Mouse (Mus musculus): ENCODE results near the gene Ctc1. TPM values are rescaled to one million over a fixed set of nuclear protein-coding genes. Genes with fewer than 3 reads are reported as not detected.
"Not testable (repeated sequence)": the region's sequence is repeated elsewhere in the genome, so short reads cannot be mapped to it uniquely, and the experiment has no call there.

Gene Ctc1
- polyA plus RNA-seq, 1 experiment from 2014 or later: 58.8 TPM

- Histone ChIP-seq H3K4me2 (replicated peaks) (no peak overlapping the region), H3K27ac (no peak overlapping the region), H3K36me3 (peaks cover 16% of the 10 kb centered on the region), H3K27me3 (no peaks in the 10 kb centered on the region), H3K4me1 (replicated peaks) (no peaks in the 10 kb centered on the region), H3K9ac (replicated peaks) (no peak overlapping the region), H3K9me3 (no peaks in the 10 kb centered on the region), H3K4me3 (replicated peaks) (no peak overlapping the region)
- ATAC-seq: 0 out of 2 replicates have a peak, but pooled peaks have one; percentile 50
- 35% methylated on average over 4 of the region's 4 CpGs for WGBS
Measured at GRCm38 (mm10) chr11:68982639-68983369, 32.9 kb upstream of the Ctc1 start.

- Histone ChIP-seq H3K4me3 (replicated peaks) (no peak overlapping the region), H3K9me3 (no peaks in the 10 kb centered on the region), H3K9ac (replicated peaks) (no peak overlapping the region), H3K36me3 (peaks cover 61% of the 10 kb centered on the region), H3K4me2 (replicated peaks) (no peak overlapping the region), H3K4me1 (replicated peaks) (no peaks in the 10 kb centered on the region), H3K27ac (no peak overlapping the region), H3K27me3 (no peaks in the 10 kb centered on the region)
- no peak for ATAC-seq
- 86% methylated on average over 11 of the region's 11 CpGs for WGBS
Measured at GRCm38 (mm10) chr11:68987365-68987882, 28.3 kb upstream of the Ctc1 start.

GRCm38 (mm10) chr11:68988341-68988740 is 27.4 kb upstream of the Ctc1 start:
- H3K4me1 ChIP-seq (replicated peaks): no peaks in the 10 kb centered on the region
- no peak overlapping the region for H3K4me2 ChIP-seq (replicated peaks)
- H3K4me3 ChIP-seq (replicated peaks): no peak overlapping the region
- no peaks in the 10 kb centered on the region for H3K27me3 ChIP-seq
- H3K36me3 ChIP-seq: peaks cover 70% of the 10 kb centered on the region
- H3K9me3 ChIP-seq: no peaks in the 10 kb centered on the region
- H3K27ac ChIP-seq: no peak overlapping the region
- H3K9ac ChIP-seq (replicated peaks): no peak overlapping the region
- 96% methylated on average over 17 of the region's 17 CpGs for WGBS
- no peak for ATAC-seq

GRCm38 (mm10) chr11:68993122-68993521 is 22.6 kb upstream of the Ctc1 start:
- WGBS: 90% methylated on average over 7 of the region's 7 CpGs
- Histone ChIP-seq H3K4me3 (replicated peaks) (no peak overlapping the region), H3K27me3 (no peaks in the 10 kb centered on the region)

GRCm38 (mm10) chr11:68994377-68994776 is 21.3 kb upstream of the Ctc1 start:
- Histone ChIP-seq H3K27ac (no peak overlapping the region), H3K4me2 (replicated peaks) (no peak overlapping the region), H3K36me3 (peaks cover 93% of the 10 kb centered on the region), H3K4me1 (replicated peaks) (no peaks in the 10 kb centered on the region), H3K9ac (replicated peaks) (no peak overlapping the region), H3K4me3 (replicated peaks) (no peak overlapping the region), H3K9me3 (no peaks in the 10 kb centered on the region), H3K27me3 (no peaks in the 10 kb centered on the region)
- WGBS: 98% methylated on average over 3 of the region's 3 CpGs
- no peak for ATAC-seq

More at GRCm38 (mm10) chr11:68993122-68993521, 22.6 kb upstream of the Ctc1 start:
- Histone ChIP-seq H3K4me2 (replicated peaks) (no peak overlapping the region), H3K27ac (no peak overlapping the region), H3K9me3 (no peaks in the 10 kb centered on the region), H3K4me1 (replicated peaks) (no peaks in the 10 kb centered on the region), H3K9ac (replicated peaks) (no peak overlapping the region), H3K36me3 (peaks cover 93% of the 10 kb centered on the region)
- ATAC-seq: no peak

- Histone ChIP-seq H3K9ac (replicated peaks) (no peak overlapping the region), H3K4me3 (replicated peaks) (no peak overlapping the region), H3K4me2 (replicated peaks) (no peak overlapping the region), H3K9me3 (no peaks in the 10 kb centered on the region), H3K27ac (no peak overlapping the region), H3K36me3 (peaks cover 94% of the 10 kb centered on the region), H3K27me3 (no peaks in the 10 kb centered on the region), H3K4me1 (replicated peaks) (no peaks in the 10 kb centered on the region)
- ATAC-seq: no peak
- 95% methylated on average over 4 of the region's 4 CpGs for WGBS
Measured at GRCm38 (mm10) chr11:68997080-68997479, 18.6 kb upstream of the Ctc1 start.

GRCm38 (mm10) chr11:69002782-69003181 is 12.9 kb upstream of the Ctc1 start:
- WGBS: 97% methylated on average over 4 of the region's 4 CpGs
- H3K36me3 ChIP-seq: peaks cover 53% of the 10 kb centered on the region
- not testable (repeated sequence) for H3K9ac ChIP-seq (replicated peaks); H3K4me3 ChIP-seq (replicated peaks); H3K4me2 ChIP-seq (replicated peaks); ATAC-seq; H3K9me3 ChIP-seq; H3K27me3 ChIP-seq; H3K27ac ChIP-seq; H3K4me1 ChIP-seq (replicated peaks)

GRCm38 (mm10) chr11:69003592-69003991 is 12.1 kb upstream of the Ctc1 start:
- H3K36me3 ChIP-seq: peaks cover 45% of the 10 kb centered on the region
- no peak for ATAC-seq

GRCm38 (mm10) chr11:69005193-69005592 is 10.5 kb upstream of the Ctc1 start:
- Histone ChIP-seq H3K36me3 (peaks cover 30% of the 10 kb centered on the region), H3K27ac (no peak overlapping the region), H3K4me3 (replicated peaks) (no peak overlapping the region), H3K4me1 (replicated peaks) (peaks cover 9% of the 10 kb centered on the region), H3K9me3 (no peaks in the 10 kb centered on the region), H3K9ac (replicated peaks) (no peak overlapping the region), H3K27me3 (no peaks in the 10 kb centered on the region), H3K4me2 (replicated peaks) (no peak overlapping the region)
- WGBS: 90% methylated on average over 7 of the region's 7 CpGs
- no peak for ATAC-seq

More at GRCm38 (mm10) chr11:69003592-69003991, 12.1 kb upstream of the Ctc1 start:
- Histone ChIP-seq H3K4me3 (replicated peaks) (no peak overlapping the region), H3K27me3 (no peaks in the 10 kb centered on the region), H3K4me1 (replicated peaks) (peaks cover 9% of the 10 kb centered on the region), H3K27ac (no peak overlapping the region), H3K9ac (replicated peaks) (no peak overlapping the region), H3K4me2 (replicated peaks) (no peak overlapping the region), H3K9me3 (no peaks in the 10 kb centered on the region)
- 73% methylated on average over 4 of the region's 4 CpGs for WGBS

- H3K9ac ChIP-seq (replicated peaks); ATAC-seq; H3K9me3 ChIP-seq; H3K4me2 ChIP-seq (replicated peaks); H3K4me3 ChIP-seq (replicated peaks); H3K27ac ChIP-seq; H3K27me3 ChIP-seq: not testable (repeated sequence)
- Histone ChIP-seq H3K36me3 (peaks cover 16% of the 10 kb centered on the region), H3K4me1 (replicated peaks) (peaks cover 14% of the 10 kb centered on the region)
Measured at GRCm38 (mm10) chr11:69006575-69006974, 9.1 kb upstream of the Ctc1 start.

- no peaks in the 10 kb centered on the region for H3K27me3 ChIP-seq
Measured at GRCm38 (mm10) chr11:69008182-69009121, 7.3 kb upstream of the Ctc1 start, which contains the start of gene Pfas. Gene Pfas (minus strand): TSS chr11:69008460.

GRCm38 (mm10) chr11:69009508-69009907 is 6.2 kb upstream of the Ctc1 start:
- no peak overlapping the region for H3K9ac ChIP-seq (replicated peaks)
- H3K4me3 ChIP-seq (replicated peaks): no peak overlapping the region
- H3K4me2 ChIP-seq (replicated peaks): no peak overlapping the region
- ATAC-seq: no peak
- H3K9me3 ChIP-seq: no peaks in the 10 kb centered on the region
- no peaks in the 10 kb centered on the region for H3K36me3 ChIP-seq
- 93% methylated on average over 1 of the region's 1 CpGs for WGBS
- H3K27me3 ChIP-seq: no peaks in the 10 kb centered on the region
- no peak overlapping the region for H3K27ac ChIP-seq
- peaks cover 17% of the 10 kb centered on the region for H3K4me1 ChIP-seq (replicated peaks)

More at GRCm38 (mm10) chr11:69008182-69009121, 7.3 kb upstream of the Ctc1 start, which contains the start of gene Pfas:
- Histone ChIP-seq H3K4me3 (replicated peaks) (peak within 1 kb of the TSS; percentile 66), H3K27ac (peak within 1 kb of the TSS; percentile 63; the same call in 1 of the 2 replicates), H3K4me2 (replicated peaks) (peak within 1 kb of the TSS; percentile 55), H3K9ac (replicated peaks) (peak within 1 kb of the TSS; percentile 70), H3K36me3 (no peaks in the 10 kb centered on the region), H3K9me3 (no peaks in the 10 kb centered on the region), H3K4me1 (replicated peaks) (peaks cover 17% of the 10 kb centered on the region)
- whole genome bisulfite sequencing: 9% methylated on average over 38 of the region's 38 CpGs
- peak; percentile 82 for ATAC-seq

All from midbrain, embryonic 13.5 days (tissue).